Mouse (Mus musculus) lung, postnatal 0 days (tissue): ENCODE results near the gene 4921524J17Rik. TPM values are rescaled to one million over a fixed set of nuclear protein-coding genes. Genes with fewer than 3 reads are reported as not detected.

Experiments
- ATAC-seq: fragments of 200-750 bp; cut with Nextera tagmentation; 2 replicates; pipeline ENCODE4 v1.8.0; 2017; ENCODE audit warnings: moderate library complexity
- DNase-seq: peaks from one replicate; pipeline ENCODE4 v3.0.0-alpha.2; 2016; ENCODE audit warnings: low spot score
- H3K27ac ChIP-seq: fragments of 300-500 bp; sonication (generic); 2 replicates; pipeline ENCODE4 v1.5.1; 2014; ENCODE audit warnings: antibody characterized with exemption, mild to moderate bottlenecking, low read length, mixed read lengths
- H3K27me3 ChIP-seq: fragments of 300-500 bp; sonication (generic); replicated peaks from 2 replicates; pipeline ENCODE4 v1.6.1; 2014; ENCODE audit warnings: low read length, mixed read lengths; ENCODE audit not compliant: insufficient read depth
- H3K36me3 ChIP-seq: fragments of 300-500 bp; sonication (generic); 2 replicates; pipeline ENCODE4 v1.6.1; 2014; ENCODE audit warnings: low read length, mixed read lengths; ENCODE audit not compliant: insufficient read depth
- H3K4me1 ChIP-seq: fragments of 300-500 bp; sonication (generic); 2 replicates; pipeline ENCODE4 v1.6.1; 2014; ENCODE audit warnings: antibody characterized with exemption, low read depth, low read length, mixed read lengths; ENCODE audit not compliant: insufficient read depth
- H3K4me2 ChIP-seq: fragments of 300-500 bp; sonication (generic); replicated peaks from 2 replicates; pipeline ENCODE4 v1.6.1; 2014; ENCODE audit warnings: low read depth, mild to moderate bottlenecking, low read length, moderate library complexity, mixed read lengths
- H3K4me3 ChIP-seq: fragments of 300-500 bp; sonication (generic); 2 replicates; pipeline ENCODE4 v1.5.1; 2014; ENCODE audit warnings: low read depth, low read length
- H3K9ac ChIP-seq: fragments of 300-500 bp; sonication (generic); replicated peaks from 2 replicates; pipeline ENCODE4 v1.6.1; 2014; ENCODE audit warnings: low read depth, mild to moderate bottlenecking
- H3K9me3 ChIP-seq: fragments of 300-500 bp; sonication (generic); 2 replicates; pipeline ENCODE4 v1.6.1; 2016; ENCODE audit warnings: low read length, mixed read lengths
- CTCF ChIP-seq: IDR thresholded peaks from 2 replicates; pipeline ENCODE4 v1.5.1; 2016; ENCODE audit warnings: antibody characterized with exemption, mild to moderate bottlenecking
- EP300 ChIP-seq: IDR thresholded peaks from 2 replicates; pipeline ENCODE4 v1.6.1; 2016; ENCODE audit warnings: antibody characterized with exemption, mild to moderate bottlenecking, control low read depth
- WGBS: fragments of 180-500 bp; shearing (Covaris S2); extraction: QIAGEN DNeasy Blood & Tissue Kit; methylation state at CpG from one replicate; pipeline ENCODE4 v1.1.7; 2014; 5-methylcytosine and 5-hydroxymethylcytosine counted together
- polyA plus RNA-seq: library from polyadenylated mRNA; unstranded; fragments of >200 nt; fragmentation: Nextera tagmentation; extraction: Ambion mirVana; gene quantifications from 2 replicates; pipeline ENCODE4 v1.2.1, GENCODE M21; 2015

Gene 4921524J17Rik
- polyA plus RNA-seq, 1 experiment from 2014 or later = 42.4 TPM

DNA sequence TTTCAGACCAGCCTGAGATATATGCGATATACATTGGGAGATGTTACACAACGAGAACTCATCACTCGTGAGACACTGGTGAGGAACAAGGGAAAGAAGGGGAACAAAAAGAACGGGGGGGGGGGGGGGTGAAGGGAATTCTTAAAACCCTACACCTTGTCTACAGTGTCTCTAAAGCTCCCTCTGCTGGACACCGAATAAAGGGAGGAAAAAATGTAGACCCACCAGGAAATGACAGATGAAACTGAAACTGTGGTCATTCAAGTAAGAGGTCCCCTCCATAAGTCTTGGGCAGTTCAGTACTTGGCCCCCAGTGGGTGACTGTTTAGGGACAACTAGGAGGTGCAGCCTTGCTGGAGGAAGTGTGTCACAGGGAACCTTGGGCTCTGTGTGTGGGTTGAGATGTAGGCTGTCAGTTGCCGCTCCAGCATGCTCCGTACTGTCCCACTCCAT is 24.6 kb downstream of the 4921524J17Rik start:
- Histone ChIP-seq H3K36me3 (no peaks in the 10 kb centered on the region; the same call in 1 of the 2 replicates), H3K4me1 (no peaks in the 10 kb centered on the region), H3K27me3 (no peaks in the 10 kb centered on the region), H3K9ac (no peak overlapping the region), H3K4me2 (no peak overlapping the region), H3K27ac (no peak overlapping the region), H3K4me3 (no peak overlapping the region), H3K9me3 (no peaks in the 10 kb centered on the region)
- ATAC-seq (peak; percentile 47; the same call in 1 of the 2 replicates), DNase-seq (peak; percentile 72)
- TF ChIP-seq CTCF = peak; percentile 68
- TF ChIP-seq EP300 = no peak
- WGBS = 56% methylated on average over 7 of the region's 7 CpGs

DNA sequence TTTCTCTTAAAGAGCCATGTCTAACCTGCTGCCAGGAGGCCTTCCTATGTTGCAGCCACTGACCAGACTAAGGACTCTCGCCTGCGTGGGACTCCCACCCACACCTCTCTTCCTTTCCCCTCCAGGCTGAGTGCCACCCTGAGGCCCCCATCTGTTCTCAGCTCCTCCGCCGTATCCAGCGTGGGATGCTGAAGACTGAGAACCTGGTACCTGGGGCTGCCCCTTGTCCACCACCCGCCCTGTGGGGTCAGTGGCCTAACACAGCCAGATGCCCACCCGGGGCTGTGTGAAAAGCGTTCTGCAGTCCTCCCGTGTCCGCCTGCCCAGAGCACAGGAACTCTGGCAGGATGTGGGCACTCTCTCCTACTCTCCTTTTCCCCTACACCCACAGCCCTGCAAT is 26.7 kb downstream of the 4921524J17Rik start:
- DNase-seq (no peak), ATAC-seq (no peak)
- no peak overlapping the region for H3K4me2 ChIP-seq
- WGBS = 72% methylated on average over 10 of the region's 10 CpGs
- H3K27me3 ChIP-seq = no peaks in the 10 kb centered on the region
- no peaks in the 10 kb centered on the region for H3K4me1 ChIP-seq
- H3K36me3 ChIP-seq = no peaks in the 10 kb centered on the region; the same call in 1 of the 2 replicates
- H3K9me3 ChIP-seq = no peaks in the 10 kb centered on the region
- TF ChIP-seq EP300 (no peak), CTCF (no peak)
- no peak overlapping the region for H3K4me3 ChIP-seq
- H3K27ac ChIP-seq = no peak overlapping the region
- H3K9ac ChIP-seq = no peak overlapping the region

DNA sequence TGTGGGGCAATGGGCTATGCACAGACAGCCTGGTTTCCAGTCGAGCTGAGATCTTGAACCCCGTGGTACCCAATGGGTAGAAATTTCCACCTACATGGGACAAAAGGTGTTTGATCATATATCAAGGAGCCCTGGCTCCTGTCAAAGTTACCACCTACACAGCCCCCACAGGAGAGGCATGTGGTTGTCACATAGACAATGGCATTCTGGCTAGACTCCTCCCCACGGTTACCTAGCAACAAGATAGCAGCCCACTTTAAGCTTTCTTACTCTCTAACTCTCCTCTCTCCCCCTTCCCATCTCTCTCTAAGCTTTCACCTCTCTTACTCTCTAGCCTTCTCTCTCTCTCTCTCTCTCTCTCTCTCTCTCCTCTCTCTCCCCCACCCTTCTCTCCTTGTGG is 27.2 kb downstream of the 4921524J17Rik start:
- H3K4me1 ChIP-seq = no peaks in the 10 kb centered on the region
- no peaks in the 10 kb centered on the region; the same call in 1 of the 2 replicates for H3K36me3 ChIP-seq

DNA sequence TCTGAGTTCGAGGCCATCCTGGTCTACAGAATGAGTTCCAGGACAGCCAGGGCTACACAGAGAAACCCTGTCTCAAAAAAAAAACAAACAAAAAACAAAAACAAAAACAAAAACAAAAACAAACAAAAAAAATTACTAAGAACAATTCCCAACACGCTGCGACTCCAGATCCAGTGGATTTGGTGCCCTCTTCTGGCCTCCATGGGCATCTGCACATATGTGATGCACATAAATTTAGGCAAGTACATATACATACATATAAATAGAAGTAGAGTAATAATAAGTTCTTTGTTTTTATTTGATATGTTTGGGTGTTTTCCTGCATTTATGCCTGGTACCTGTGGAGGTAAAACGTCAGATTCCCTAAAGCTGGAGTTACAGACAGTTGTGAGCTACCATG is 34.1 kb downstream of the 4921524J17Rik start:
- no peaks in the 10 kb centered on the region for H3K27me3 ChIP-seq
- H3K4me3 ChIP-seq = no peak overlapping the region
- H3K9me3 ChIP-seq = no peaks in the 10 kb centered on the region
- 85% methylated on average over 4 of the region's 4 CpGs for WGBS
- no peak overlapping the region for H3K27ac ChIP-seq
- no peaks in the 10 kb centered on the region for H3K4me1 ChIP-seq
- ATAC-seq = no peak
- TF ChIP-seq CTCF (peak; percentile 45), EP300 (no peak)
- no peak overlapping the region for H3K4me2 ChIP-seq
- no peak for DNase-seq
- no peaks in the 10 kb centered on the region for H3K36me3 ChIP-seq
- no peak overlapping the region for H3K9ac ChIP-seq

More for the DNA sequence above, 27.2 kb downstream of the 4921524J17Rik start:
- WGBS = 31% methylated on average over 3 of the region's 3 CpGs
- ATAC-seq = no peak
- Histone ChIP-seq H3K4me3 (no peak overlapping the region), H3K27me3 (no peaks in the 10 kb centered on the region), H3K9ac (no peak overlapping the region), H3K27ac (no peak overlapping the region), H3K9me3 (no peaks in the 10 kb centered on the region), H3K4me2 (no peak overlapping the region)
- DNase-seq = no peak
- TF ChIP-seq EP300 (no peak), CTCF (no peak)

- Histone ChIP-seq H3K4me1 (no peaks in the 10 kb centered on the region), H3K4me3 (no peak overlapping the region), H3K36me3 (no peaks in the 10 kb centered on the region), H3K27ac (no peak overlapping the region), H3K9me3 (no peaks in the 10 kb centered on the region), H3K9ac (no peak overlapping the region), H3K4me2 (no peak overlapping the region), H3K27me3 (no peaks in the 10 kb centered on the region)
- ATAC-seq = peak; percentile 57
- TF ChIP-seq CTCF = peak; percentile 82
- no peak for TF ChIP-seq EP300
- peak; percentile 69 for DNase-seq
- WGBS = 39% methylated on average over 5 of the region's 5 CpGs
Measured at GRCm38 (mm10) chr8:85397508-85397907, 35.1 kb downstream of the 4921524J17Rik start.

GRCm38 (mm10) chr8:85396432-85397079 is 36.1 kb downstream of the 4921524J17Rik start:
- WGBS = 76% methylated on average over 5 of the region's 5 CpGs
- ATAC-seq = no peak
- no peaks in the 10 kb centered on the region for H3K4me1 ChIP-seq

More at GRCm38 (mm10) chr8:85396432-85397079, 36.1 kb downstream of the 4921524J17Rik start:
- Histone ChIP-seq H3K4me2 (no peak overlapping the region), H3K27ac (no peak overlapping the region), H3K9me3 (no peaks in the 10 kb centered on the region), H3K4me3 (no peak overlapping the region), H3K9ac (no peak overlapping the region), H3K36me3 (no peaks in the 10 kb centered on the region), H3K27me3 (no peaks in the 10 kb centered on the region)
- TF ChIP-seq CTCF (no peak), EP300 (no peak)
- DNase-seq = no peak
